Mouse (Mus musculus): ENCODE results near the gene Olfr985. TPM values are rescaled to one million over a fixed set of nuclear protein-coding genes. Genes with fewer than 3 reads are reported as not detected.

Gene Olfr985
- polyA plus RNA-seq, 1 experiment from 2014 or later, result not detected

GRCm38 (mm10) chr9:40093495-40093894, 36.5 kb downstream of the Olfr985 start, which contains the start of gene Olfr983:
Olfr983 (minus strand) TSS chr9:40093595.
- Histone ChIP-seq H3K27me3 (no peaks in the 10 kb centered on the region), H3K9ac (no peak within 1 kb of the TSS), H3K4me3 (no peak within 1 kb of the TSS), H3K27ac (no peak within 1 kb of the TSS), H3K9me3 (replicated peaks) (no peaks in the 10 kb centered on the region), H3K36me3 (ENCODE audit: poor library complexity, severe bottlenecking) (no peaks in the 10 kb centered on the region), H3K4me2 (no peak within 1 kb of the TSS), H3K4me1 (no peaks in the 10 kb centered on the region)
- ATAC-seq, result no peak
- 84% methylated on average over 2 of the region's 2 CpGs for WGBS

Other genes with a start within 250 kb of the Olfr985 start
- gene Olfr229, start 222.8 kb downstream of the Olfr985 start, polyA plus RNA-seq (2015; fragmentation: Nextera tagmentation; extraction: Ambion mirVana), result not detected in 2 replicates
- gene Olfr974, start 192.7 kb downstream of the Olfr985 start, polyA plus RNA-seq (2015; fragmentation: Nextera tagmentation; extraction: Ambion mirVana), result not detected in 2 replicates
- gene Olfr975, start 178.1 kb downstream of the Olfr985 start, polyA plus RNA-seq (2015; fragmentation: Nextera tagmentation; extraction: Ambion mirVana), result not detected in 2 replicates
- gene Olfr976, start 169.1 kb downstream of the Olfr985 start, polyA plus RNA-seq (2015; fragmentation: Nextera tagmentation; extraction: Ambion mirVana), result not detected in 2 replicates
- gene Olfr978, start 138.1 kb downstream of the Olfr985 start, polyA plus RNA-seq (2015; fragmentation: Nextera tagmentation; extraction: Ambion mirVana), result not detected in 2 replicates
- not detected in 2 replicates for gene Olfr979, start 126.7 kb downstream of the Olfr985 start, polyA plus RNA-seq (2015; fragmentation: Nextera tagmentation; extraction: Ambion mirVana)
- gene Olfr980, start 120.6 kb downstream of the Olfr985 start, polyA plus RNA-seq (2015; fragmentation: Nextera tagmentation; extraction: Ambion mirVana), result not detected in 2 replicates
- gene Olfr981, start 108.7 kb downstream of the Olfr985 start, polyA plus RNA-seq (2015; fragmentation: Nextera tagmentation; extraction: Ambion mirVana), result not detected in 2 replicates
- not detected in 2 replicates for gene Olfr982, start 56.4 kb downstream of the Olfr985 start, polyA plus RNA-seq (2015; fragmentation: Nextera tagmentation; extraction: Ambion mirVana)
- not detected in 2 replicates for gene Olfr983, start 36.6 kb downstream of the Olfr985 start, polyA plus RNA-seq (2015; fragmentation: Nextera tagmentation; extraction: Ambion mirVana)
- gene Olfr984, start 16.0 kb downstream of the Olfr985 start, polyA plus RNA-seq (2015; fragmentation: Nextera tagmentation; extraction: Ambion mirVana), result not detected in 2 replicates
- gene Tmem225, start 17.9 kb upstream of the Olfr985 start, polyA plus RNA-seq (2015; fragmentation: Nextera tagmentation; extraction: Ambion mirVana), result not detected in 2 replicates
- 0.05 TPM in 1 of 2 replicates, not detected in the other for gene Olfr986, start 50.7 kb upstream of the Olfr985 start, polyA plus RNA-seq (2015; fragmentation: Nextera tagmentation; extraction: Ambion mirVana)
- 6.8 and 8.4 TPM in 2 replicates for gene Zfp202, start 62.1 kb upstream of the Olfr985 start, polyA plus RNA-seq (2015; fragmentation: Nextera tagmentation; extraction: Ambion mirVana)
- 35.7 and 45.7 TPM in 2 replicates for gene Scn3b, start 139.0 kb upstream of the Olfr985 start, polyA plus RNA-seq (2015; fragmentation: Nextera tagmentation; extraction: Ambion mirVana)

Measured in forebrain, embryonic 13.5 days (tissue).